Comparison of ENCODE assay signal across 30 mouse cellular contexts in the genomic region with DNA sequence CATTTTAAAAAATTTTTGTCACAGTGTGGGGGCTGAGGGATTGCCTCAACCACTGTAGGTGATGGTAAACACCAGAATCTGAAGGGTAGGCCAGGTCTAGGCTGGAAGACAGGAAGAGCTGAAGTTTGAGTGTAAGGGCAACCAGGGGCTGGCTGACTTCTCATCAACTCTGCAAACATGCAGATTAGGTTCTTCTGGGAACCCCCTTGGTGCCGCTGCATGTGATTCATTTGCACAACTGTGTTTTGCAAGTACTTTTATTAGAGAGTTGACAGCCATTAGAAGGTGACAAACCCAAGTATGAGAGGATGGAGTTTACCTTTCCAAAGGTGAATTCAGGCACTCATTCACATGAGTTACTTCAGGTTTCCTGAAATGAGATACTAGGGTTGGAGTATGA.
DNase-seq lines count a peak whose midpoint lies in the region; ATAC-seq and TF ChIP-seq lines count a peak whose summit lies in the region.
"Had no signal": no experiment of that assay in that cellular context is flagged by ENCODE, and none has a peak within 500 bp of the region (broad histone marks: within the 10 kb centered on the region; RNA-seq: fewer than 3 reads in every experiment).

No protein-coding gene starts in this region.

- 29% methylated on average over 1 of the region's 1 CpGs for WGBS in spleen, adult 2 months
- WGBS in lung, postnatal 0 days, result 71% methylated on average over 1 of the region's 1 CpGs

- H3K27me3 ChIP-seq in spleen, adult 2 months (ENCODE audit: control insufficient read depth, insufficient read depth, low read length), result no peaks in the 10 kb centered on the region
- H3K27me3 ChIP-seq in lung, postnatal 0 days (replicated peaks; ENCODE audit: insufficient read depth, low read length), result no peaks in the 10 kb centered on the region
- H3K27me3 ChIP-seq: embryonic facial prominence, embryonic 13.5 days; forebrain, embryonic 15.5 days; heart, embryonic 13.5 days; hindbrain, embryonic 15.5 days; limb, embryonic 15.5 days; midbrain, embryonic 15.5 days; neural tube, embryonic 15.5 days had no signal

- H3K9me3 ChIP-seq in lung, postnatal 0 days (ENCODE audit: low read length), result no peaks in the 10 kb centered on the region
- H3K9me3 ChIP-seq: embryonic facial prominence, embryonic 13.5 days; forebrain, embryonic 10.5 days; forebrain, embryonic 15.5 days; heart, embryonic 13.5 days; hindbrain, embryonic 15.5 days; limb, embryonic 10.5 days; limb, embryonic 15.5 days; midbrain, embryonic 10.5 days; midbrain, embryonic 15.5 days; neural tube, embryonic 15.5 days had no signal

- H3K36me3 ChIP-seq in spleen, adult 2 months (ENCODE audit: control insufficient read depth, insufficient read depth, low read length), result no peaks in the 10 kb centered on the region
- no peaks in the 10 kb centered on the region for H3K36me3 ChIP-seq in lung, postnatal 0 days (ENCODE audit: insufficient read depth, low read length)
- H3K36me3 ChIP-seq: limb, embryonic 15.5 days; midbrain, embryonic 15.5 days; neural tube, embryonic 15.5 days had no signal

- H3K4me3 ChIP-seq in spleen, adult 2 months (ENCODE audit: extremely low read depth, insufficient read depth, insufficient read length), result no peak overlapping the region
- H3K4me3 ChIP-seq in lung, postnatal 0 days (ENCODE audit: low read depth, low read length), result no peak overlapping the region
- H3K4me3 ChIP-seq: embryonic facial prominence, embryonic 13.5 days; forebrain, embryonic 10.5 days; forebrain, embryonic 15.5 days; heart, adult 2 months; heart, embryonic 13.5 days; hindbrain, embryonic 15.5 days; limb, embryonic 10.5 days; limb, embryonic 15.5 days; midbrain, embryonic 10.5 days; midbrain, embryonic 15.5 days; neural tube, embryonic 15.5 days had no signal

- peak; percentile 80 for DNase-seq in A20 (ENCODE audit: low read depth, low spot score)
- DNase-seq in CD4-positive helper T cell, adult 2 months (ENCODE audit: low read depth, low spot score), result peak; percentile 21
- peak; percentile 27 for DNase-seq in T-cell, adult 2 months (ENCODE audit: low spot score)
- peak; percentile 47 to 69 for DNase-seq in spleen, adult 2 months (ENCODE audit: low read depth in 1 of 2, low spot score in 2 of 2)
- DNase-seq in cerebellum, adult 8-10 months, result no peak
- no peak for DNase-seq in lung, postnatal 0 days (ENCODE audit: low spot score)
- no peak for DNase-seq in layer of hippocampus, adult 9-10 months (ENCODE audit: low spot score)
- DNase-seq: adrenal gland, postnatal 10 days; cerebellum, adult 11 months; cerebellum, adult 9-11 months; heart, adult 2 months; heart, postnatal 10 days; kidney, adult 9 months; kidney, postnatal 10 days; layer of hippocampus, adult 9-11 months; lung, adult 2 months; lung, postnatal 14 days; right cerebral cortex, postnatal 25 days had no signal

- H3K4me1 ChIP-seq in spleen, adult 2 months (ENCODE audit: control insufficient read depth, insufficient read depth, insufficient read length), result peaks cover 3% of the 10 kb centered on the region
- no peaks in the 10 kb centered on the region for H3K4me1 ChIP-seq in lung, postnatal 0 days (ENCODE audit: insufficient read depth, low read depth, low read length)
- H3K4me1 ChIP-seq: limb, embryonic 10.5 days; limb, embryonic 15.5 days had no signal

- H3K4me2 ChIP-seq in lung, postnatal 0 days (replicated peaks; ENCODE audit: low read depth, low read length), result no peak overlapping the region
- H3K4me2 ChIP-seq: embryonic facial prominence, embryonic 13.5 days; forebrain, embryonic 15.5 days; heart, embryonic 13.5 days; hindbrain, embryonic 15.5 days; limb, embryonic 15.5 days; midbrain, embryonic 15.5 days; neural tube, embryonic 15.5 days had no signal

- ATAC-seq in lung, postnatal 0 days, result no peak
- ATAC-seq: forebrain, embryonic 15.5 days; intestine, postnatal 0 days; midbrain, embryonic 15.5 days had no signal

- TF ChIP-seq CTCF in spleen, adult 2 months (IDR thresholded peaks at IDR 0.05; ENCODE audit: extremely low read depth, insufficient read depth, insufficient read length, insufficient replicate concordance), result no peak
- no peak for TF ChIP-seq CTCF in lung, postnatal 0 days (IDR thresholded peaks at IDR 0.05)

- no peak overlapping the region for H3K9ac ChIP-seq in lung, postnatal 0 days (replicated peaks; ENCODE audit: low read depth)
- H3K9ac ChIP-seq: embryonic facial prominence, embryonic 13.5 days; forebrain, embryonic 15.5 days; heart, embryonic 13.5 days; hindbrain, embryonic 15.5 days; limb, embryonic 15.5 days; liver, embryonic 14.5 days; midbrain, embryonic 15.5 days; neural tube, embryonic 15.5 days had no signal

- no peak for TF ChIP-seq POLR2A in spleen, adult 2 months (IDR thresholded peaks at IDR 0.05; ENCODE audit: low read depth, low read length)

- no peak overlapping the region for H3K27ac ChIP-seq in spleen, adult 2 months (ENCODE audit: insufficient read depth, low read length)
- H3K27ac ChIP-seq in lung, postnatal 0 days (ENCODE audit: low read length), result no peak overlapping the region
- H3K27ac ChIP-seq: embryonic facial prominence, embryonic 13.5 days; forebrain, embryonic 10.5 days; forebrain, embryonic 15.5 days; heart, adult 2 months; heart, embryonic 13.5 days; hindbrain, embryonic 15.5 days; limb, embryonic 10.5 days; limb, embryonic 15.5 days; liver, embryonic 14.5 days; midbrain, embryonic 10.5 days; midbrain, embryonic 15.5 days; neural tube, embryonic 15.5 days had no signal

- TF ChIP-seq EP300 in lung, postnatal 0 days (IDR thresholded peaks at IDR 0.05), result no peak

Comparison
In these comparisons a context has a peak if more than half of its experiments do, and no peak if none do; other contexts are left out.
1. DNase-seq: peak in A20 (single experiment), CD4-positive helper T cell, adult 2 months (single experiment), T-cell, adult 2 months (single experiment) and spleen, adult 2 months (2 of 2); none in cerebellum, adult 8-10 months (single experiment), lung, postnatal 0 days (single experiment) and layer of hippocampus, adult 9-10 months (single experiment).